Mouse (Mus musculus) intestine, embryonic 16.5 days (tissue): ENCODE results near the gene Gm14597. TPM values are rescaled to one million over a fixed set of nuclear protein-coding genes. Genes with fewer than 3 reads are reported as not detected.
"Not testable (repeated sequence)": the region's sequence is repeated elsewhere in the genome, so short reads cannot be mapped to it uniquely, and the experiment has no call there.

Source experiments
- ATAC-seq: fragments of 200-750 bp; cut with Nextera tagmentation; 2 replicates; pipeline ENCODE4 v1.8.0; 2017; ENCODE audit warnings: moderate TSS enrichment, moderate library complexity
- H3K27ac ChIP-seq: fragments of 300-500 bp; sonication (generic); 2 replicates; pipeline ENCODE4 v1.5.1; 2014; ENCODE audit warnings: mild to moderate bottlenecking, low read length
- H3K27me3 ChIP-seq: fragments of 300-500 bp; sonication (generic); replicated peaks from 2 replicates; pipeline ENCODE4 v1.6.1; 2014; ENCODE audit warnings: low read length, control low read depth, mixed read lengths; ENCODE audit not compliant: control insufficient read depth, insufficient read depth
- H3K36me3 ChIP-seq: fragments of 300-500 bp; sonication (generic); 2 replicates; pipeline ENCODE4 v1.6.1; 2014; ENCODE audit warnings: low read length, control low read depth; ENCODE audit not compliant: control insufficient read depth, insufficient read depth
- H3K4me1 ChIP-seq: fragments of 300-500 bp; sonication (generic); 2 replicates; pipeline ENCODE4 v1.6.1; 2014; ENCODE audit warnings: low read length, control low read depth, mixed read lengths; ENCODE audit not compliant: control insufficient read depth, insufficient read depth
- H3K4me2 ChIP-seq: fragments of 300-500 bp; sonication (generic); 2 replicates; pipeline ENCODE4 v1.6.1; 2014; ENCODE audit warnings: low read depth, low read length, control low read depth
- H3K4me3 ChIP-seq: fragments of 300-500 bp; sonication (generic); 2 replicates; pipeline ENCODE4 v1.5.1; 2014; ENCODE audit warnings: mild to moderate bottlenecking, low read length
- H3K9ac ChIP-seq: fragments of 300-500 bp; sonication (generic); 2 replicates; pipeline ENCODE4 v1.6.1; 2014; ENCODE audit warnings: low read depth, low read length
- H3K9me3 ChIP-seq: fragments of 300-500 bp; sonication (generic); 2 replicates; pipeline ENCODE4 v1.6.1; 2016; ENCODE audit warnings: low read length, control low read depth; ENCODE audit not compliant: control insufficient read depth
- WGBS: fragments of 180-500 bp; shearing (Covaris S2); extraction: QIAGEN DNeasy Blood & Tissue Kit; methylation state at CpG from one replicate; pipeline ENCODE4 v1.1.7; 2014; 5-methylcytosine and 5-hydroxymethylcytosine counted together
- polyA plus RNA-seq: library from polyadenylated mRNA; unstranded; fragments of >200 nt; fragmentation: Nextera tagmentation; extraction: Ambion mirVana; gene quantifications from 2 replicates; pipeline ENCODE4 v1.2.1, GENCODE M21; 2015

Gm14597 gene
- polyA plus RNA-seq = not detected in 2 replicates

DNA sequence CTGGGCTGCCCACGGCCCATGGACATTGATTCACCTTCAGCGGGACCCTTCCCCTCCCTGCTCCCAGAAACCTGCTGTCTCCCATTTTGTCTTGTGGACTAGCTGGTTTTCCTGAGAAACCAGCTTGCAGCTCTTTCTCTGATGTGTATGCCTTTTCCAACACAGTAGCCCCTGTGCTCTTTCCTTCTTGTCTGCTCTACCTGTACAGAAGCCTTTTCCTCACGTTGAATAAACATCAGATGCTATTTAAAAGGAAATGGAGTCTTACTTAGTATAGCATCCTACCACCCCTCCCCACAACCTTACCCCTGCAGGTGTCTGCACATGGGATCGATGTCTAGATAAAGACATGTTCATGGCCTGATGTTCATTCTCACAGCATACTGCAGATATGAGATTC is at the start of gene Gm14597:
Gene Gm14597 (minus strand): TSS at position 101 of the 400 bp plus-strand sequence.
- peak within 1 kb of the TSS; percentile 48 for H3K4me3 ChIP-seq
- H3K27ac ChIP-seq, H3K27me3 ChIP-seq, H3K9me3 ChIP-seq, H3K36me3 ChIP-seq, H3K4me1 ChIP-seq, ATAC-seq: not testable (repeated sequence)
- peak within 1 kb of the TSS; percentile 55 for H3K9ac ChIP-seq
- H3K4me2 ChIP-seq = peak within 1 kb of the TSS; percentile 55
- 97% methylated on average over 3 of the region's 4 CpGs for WGBS

DNA sequence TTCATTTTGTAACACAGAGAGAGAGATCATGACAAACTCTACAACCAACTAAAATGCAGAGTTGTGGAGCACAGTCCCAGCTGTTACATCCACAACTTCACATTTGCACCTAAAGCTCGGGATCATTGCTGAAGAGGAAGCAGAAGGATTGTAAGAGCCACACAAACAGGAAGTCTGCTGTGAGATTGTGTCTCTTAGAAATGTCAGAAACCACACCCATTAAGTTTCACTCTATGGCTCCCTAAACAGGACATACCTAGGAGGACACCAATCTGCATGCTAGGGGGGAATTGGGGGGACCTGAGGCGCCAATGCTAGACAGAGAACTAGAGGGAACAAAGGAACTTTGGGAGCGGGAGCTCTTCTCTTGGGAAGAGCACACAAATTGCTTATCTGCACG is 44.1 kb upstream of the Gm14597 start:
- WGBS = 57% methylated on average over 4 of the region's 4 CpGs
- H3K4me1 ChIP-seq, H3K4me2 ChIP-seq, H3K27ac ChIP-seq, H3K9me3 ChIP-seq, ATAC-seq, H3K36me3 ChIP-seq, H3K9ac ChIP-seq, H3K4me3 ChIP-seq, H3K27me3 ChIP-seq: not testable (repeated sequence)

GRCm38 (mm10) chrX:53645885-53646284 is 37.1 kb upstream of the Gm14597 start:
- no peak for ATAC-seq
- Histone ChIP-seq H3K9ac (no peak overlapping the region), H3K27me3 (no peaks in the 10 kb centered on the region), H3K4me3 (no peak overlapping the region), H3K9me3 (no peaks in the 10 kb centered on the region), H3K4me1 (no peaks in the 10 kb centered on the region), H3K27ac (no peak overlapping the region), H3K36me3 (no peaks in the 10 kb centered on the region), H3K4me2 (no peak overlapping the region)
- 78% methylated on average over 6 of the region's 6 CpGs for WGBS

- H3K27me3 ChIP-seq, H3K9ac ChIP-seq, H3K4me1 ChIP-seq, H3K9me3 ChIP-seq, H3K36me3 ChIP-seq: not testable (repeated sequence)
- peak within 1 kb of the TSS; percentile 31; the same call in 1 of the 2 replicates for H3K27ac ChIP-seq
- ATAC-seq = peak; percentile 96
- peak within 1 kb of the TSS; percentile 40 for H3K4me2 ChIP-seq
- 26% methylated on average over 12 of the region's 50 CpGs for WGBS
- peak within 1 kb of the TSS; percentile 36 for H3K4me3 ChIP-seq
These were observed 34.5 kb upstream of the Gm14597 start, which contains the start of gene Rtl8a for GRCm38 (mm10) chrX:53642980-53643961. Gene Rtl8a, minus strand, starts transcription at chrX:53643682.

DNA sequence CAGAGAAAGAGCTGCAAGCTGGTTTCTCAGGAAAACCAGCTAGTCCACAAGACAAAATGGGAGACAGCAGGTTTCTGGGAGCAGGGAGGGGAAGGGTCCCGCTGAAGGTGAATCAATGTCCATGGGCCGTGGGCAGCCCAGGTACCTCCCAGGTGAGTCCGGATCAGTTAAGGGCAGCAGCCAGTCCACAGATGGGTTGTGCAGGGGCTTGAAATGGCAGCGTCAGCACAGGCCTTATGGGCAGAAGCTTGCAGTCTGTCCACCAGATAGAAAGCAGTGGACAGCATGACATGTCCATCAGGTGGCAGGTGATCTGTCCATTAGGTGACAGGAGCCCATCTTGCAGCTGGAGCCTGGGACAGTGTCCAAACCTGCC is 33.8 kb upstream of the Gm14597 start:
- H3K4me1 ChIP-seq, H3K4me3 ChIP-seq, H3K4me2 ChIP-seq, H3K36me3 ChIP-seq, H3K9me3 ChIP-seq, H3K27me3 ChIP-seq, H3K27ac ChIP-seq, ATAC-seq, H3K9ac ChIP-seq: not testable (repeated sequence)
- 47% methylated on average over 3 of the region's 4 CpGs for WGBS

- H3K36me3 ChIP-seq, H3K27me3 ChIP-seq, H3K9me3 ChIP-seq, H3K27ac ChIP-seq, H3K4me3 ChIP-seq, H3K4me1 ChIP-seq, ATAC-seq, H3K4me2 ChIP-seq, H3K9ac ChIP-seq: not testable (repeated sequence)
- 57% methylated on average over 3 of the region's 3 CpGs for whole genome bisulfite sequencing
These were observed 29.3 kb upstream of the Gm14597 start for GRCm38 (mm10) chrX:53638107-53638506.

- H3K4me3 ChIP-seq, H3K9ac ChIP-seq, H3K36me3 ChIP-seq, H3K9me3 ChIP-seq, H3K4me2 ChIP-seq, ATAC-seq, H3K27me3 ChIP-seq, H3K27ac ChIP-seq, H3K4me1 ChIP-seq: not testable (repeated sequence)
These were observed 2.6 kb upstream of the Gm14597 start for GRCm38 (mm10) chrX:53611395-53611794.

DNA sequence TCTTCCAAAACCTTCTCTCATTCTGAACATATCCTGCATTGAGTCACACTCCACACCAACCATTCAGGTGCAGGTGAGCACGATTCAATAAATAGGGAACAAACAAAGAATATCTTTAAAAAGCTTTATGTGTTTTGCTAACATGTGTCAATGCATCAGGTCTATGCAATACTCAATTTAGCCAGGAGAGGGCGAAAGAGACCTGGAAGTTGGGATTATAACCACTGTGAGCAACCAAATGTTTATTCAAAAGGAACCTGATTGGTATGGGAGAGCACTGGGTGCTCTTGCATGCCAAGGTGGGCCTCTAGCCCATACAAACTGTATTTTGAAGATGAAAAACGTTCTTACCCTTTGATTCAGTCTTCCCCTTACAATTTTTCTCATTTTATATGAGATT is 1.8 kb upstream of the Gm14597 start:
- no peak overlapping the region for H3K27ac ChIP-seq
- H3K36me3 ChIP-seq = no peaks in the 10 kb centered on the region
- H3K9me3 ChIP-seq = no peaks in the 10 kb centered on the region
- no peaks in the 10 kb centered on the region for H3K27me3 ChIP-seq
- WGBS = 0% methylated on average over 3 of the region's 3 CpGs
- no peak overlapping the region for H3K4me2 ChIP-seq
- no peak overlapping the region for H3K4me3 ChIP-seq
- no peak for ATAC-seq
- no peak overlapping the region for H3K9ac ChIP-seq
- H3K4me1 ChIP-seq = no peaks in the 10 kb centered on the region

DNA sequence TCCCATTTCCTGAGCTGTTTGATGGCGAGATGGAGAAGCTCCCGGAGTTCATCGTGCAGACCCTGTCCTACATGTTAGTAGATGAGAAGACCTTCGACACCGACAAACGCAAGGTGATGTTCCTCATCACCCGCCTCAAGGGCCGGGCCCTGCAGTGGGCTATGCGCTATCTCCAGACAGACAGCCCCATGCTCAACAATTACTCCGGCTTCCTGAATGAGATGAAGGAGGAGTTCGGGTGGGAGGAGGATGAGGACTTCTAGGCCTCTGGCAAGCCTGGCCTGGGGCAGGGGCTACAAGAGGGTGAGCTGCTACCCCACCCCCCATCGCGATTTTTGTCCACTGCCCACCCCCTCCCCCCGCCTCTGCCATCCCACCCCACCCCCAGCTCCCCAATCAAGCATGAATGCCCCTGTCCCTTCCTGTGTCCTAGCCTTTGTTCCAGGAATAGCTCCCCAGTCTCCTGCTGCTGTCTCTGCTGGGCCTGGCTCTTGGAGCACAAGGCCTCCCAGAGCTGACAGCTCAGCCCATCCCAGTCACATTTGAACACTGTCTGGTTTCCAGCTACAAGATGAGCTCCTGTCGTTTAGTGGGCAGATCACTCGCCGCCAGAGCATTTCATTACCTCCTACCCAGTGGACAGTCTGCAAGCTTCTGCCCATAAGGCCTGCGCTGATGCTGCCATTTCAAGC is 511 bp downstream of the Gm14597 start:
- peak overlapping the region; percentile 55 for H3K9ac ChIP-seq
- WGBS = 25% methylated on average over 18 of the region's 18 CpGs

More for the DNA sequence above, 511 bp downstream of the Gm14597 start:
- no peaks in the 10 kb centered on the region for H3K9me3 ChIP-seq
- no peak overlapping the region for H3K27ac ChIP-seq
- H3K27me3 ChIP-seq = no peaks in the 10 kb centered on the region
- peak overlapping the region; percentile 55 for H3K4me2 ChIP-seq
- H3K4me3 ChIP-seq = peak overlapping the region; percentile 48
- no peaks in the 10 kb centered on the region for H3K36me3 ChIP-seq
- ATAC-seq = peak; percentile 50
- H3K4me1 ChIP-seq = no peaks in the 10 kb centered on the region
